Mouse (Mus musculus): ENCODE measurements around the gene Stk10. TPM values are rescaled to one million over a fixed set of nuclear protein-coding genes. Genes with fewer than 3 reads are reported as not detected.
A peak's percentile ranks its signal among the peaks of the same experiment; 100 is the strongest.
"Not testable (repeated sequence)": the region's sequence is repeated elsewhere in the genome, so short reads cannot be mapped to it uniquely, and the experiment has no call there.

The Stk10 gene
- total RNA-seq (2021) = 14.5 and 23.9 TPM in 2 replicates
- long read RNA-seq, experiment 1, partial matches to known transcripts = 0 of 3 reads
- long read RNA-seq, experiment 1, other reads (novel, unspliced or antisense) = 3 of 3 reads
- long read RNA-seq, experiment 2, partial matches to known transcripts = 0 of 2 reads
- long read RNA-seq, experiment 2, other reads (novel, unspliced or antisense) = 2 of 2 reads

DNA sequence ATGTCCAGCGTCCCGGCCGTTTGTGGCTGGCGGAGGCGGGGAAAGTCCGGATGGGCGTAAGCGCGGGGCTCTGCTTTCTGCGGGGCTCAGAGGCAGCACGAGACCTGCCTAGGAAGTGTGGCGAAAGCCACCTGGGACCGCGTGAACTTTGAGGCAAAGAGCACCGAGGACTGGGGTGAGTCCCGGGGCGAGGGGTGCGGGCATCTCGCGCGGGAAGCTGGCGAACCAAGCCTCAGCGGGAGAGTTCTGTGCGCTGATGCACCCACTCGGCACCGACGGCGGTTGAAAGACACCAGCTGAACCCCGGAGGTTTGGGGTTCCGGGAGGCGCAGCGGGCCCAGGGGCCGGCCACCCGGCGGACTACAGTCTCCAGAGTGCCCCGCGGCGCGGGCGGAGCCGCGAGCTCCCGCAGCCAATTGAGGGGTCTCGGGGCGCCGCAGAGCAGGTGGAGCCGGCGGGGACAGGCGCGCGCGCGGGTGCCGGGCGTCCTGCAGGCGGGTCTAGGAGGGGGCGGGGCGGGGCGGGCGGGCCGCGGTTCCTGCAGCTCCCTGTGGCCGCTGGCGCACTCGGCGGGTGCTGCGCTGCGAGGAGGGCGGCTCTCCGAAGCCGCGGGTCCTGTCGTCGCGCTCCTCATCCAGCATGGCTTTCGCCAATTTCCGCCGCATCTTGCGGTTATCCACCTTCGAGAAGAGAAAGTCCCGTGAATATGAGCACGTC is at the start of gene Stk10:
Gene Stk10, plus strand, starts transcription at position 541 of the 717 bp plus-strand sequence.
- peak; percentile 95 for DNase-seq

DNA sequence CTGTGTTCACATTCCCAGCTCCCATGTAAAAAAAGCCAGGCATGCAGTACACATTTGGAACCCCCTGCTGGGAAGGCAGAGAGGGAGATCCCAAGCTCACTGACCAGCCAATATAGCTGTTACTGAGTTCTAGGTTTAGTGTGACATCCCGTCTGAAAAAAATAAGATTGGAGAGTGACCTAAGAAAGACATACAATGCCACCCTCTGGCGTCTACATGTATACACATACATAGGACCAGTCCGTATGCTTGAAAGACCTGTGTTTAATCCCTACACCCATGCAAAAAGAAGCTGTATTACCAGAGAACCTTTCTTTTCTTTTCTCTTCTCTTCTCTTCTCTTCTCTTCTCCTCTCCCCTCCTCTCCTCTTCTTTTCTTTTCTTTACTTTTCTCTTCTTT is 47.8 kb upstream of the Stk10 start:
- no peak for DNase-seq

DNA sequence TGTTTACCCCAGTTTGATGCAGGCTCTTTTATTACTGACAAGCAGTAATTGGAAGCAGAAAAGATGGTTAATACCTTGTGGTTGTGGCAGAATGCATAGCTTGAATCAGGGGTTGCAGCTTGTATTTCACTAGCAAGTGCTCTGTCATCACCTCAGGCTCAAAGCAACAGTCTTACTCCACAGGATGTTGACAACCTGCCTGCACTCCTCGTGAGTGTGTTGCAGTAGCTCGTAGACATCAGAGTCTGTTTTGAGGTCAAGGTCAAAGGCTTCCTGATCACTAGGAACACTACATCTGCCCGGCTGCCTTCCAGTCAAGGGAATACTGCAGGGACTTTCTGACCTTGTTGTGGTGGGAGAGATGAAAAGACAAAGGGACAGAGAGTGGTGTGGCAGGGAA is 46.5 kb upstream of the Stk10 start:
- peak; percentile 22 for DNase-seq

DNA sequence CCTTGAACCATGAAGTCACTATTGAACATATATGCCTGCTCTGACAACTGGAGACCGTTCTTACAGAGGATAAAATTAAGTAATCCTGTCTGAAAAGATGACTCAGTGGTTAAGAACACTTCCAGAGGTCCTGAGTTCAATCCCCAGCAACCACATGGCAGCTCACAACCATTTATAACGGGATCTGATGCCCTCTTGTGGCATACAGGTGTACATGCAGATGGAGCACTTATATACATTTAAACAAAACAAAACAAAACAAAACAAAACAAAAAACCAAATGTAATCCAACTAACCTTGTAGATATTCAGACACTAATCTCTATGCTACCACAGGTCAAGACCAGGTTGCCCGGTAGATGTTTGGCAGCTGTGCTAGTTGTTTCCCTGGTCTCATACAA is 45.6 kb upstream of the Stk10 start:
- no peak for DNase-seq

DNA sequence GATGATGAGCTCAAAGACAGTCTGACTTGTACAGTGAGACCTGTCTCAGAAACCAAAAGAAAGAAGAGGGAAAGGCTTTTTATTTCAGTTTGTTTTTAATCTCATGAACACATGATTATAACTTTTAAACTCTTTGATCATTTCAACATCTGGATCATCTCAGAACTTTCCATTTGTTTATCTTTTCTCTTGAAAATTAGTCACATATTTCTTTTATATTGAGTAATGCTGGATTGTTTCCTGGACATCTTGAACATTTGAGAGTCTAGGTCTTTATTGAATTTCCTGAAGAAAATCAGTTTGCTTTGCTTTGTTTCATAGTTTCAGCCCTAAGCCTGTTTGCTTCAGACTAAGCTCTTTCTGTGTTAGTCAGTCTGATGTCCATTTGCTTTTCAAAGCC is 44.8 kb upstream of the Stk10 start:
- DNase-seq = no peak

DNA sequence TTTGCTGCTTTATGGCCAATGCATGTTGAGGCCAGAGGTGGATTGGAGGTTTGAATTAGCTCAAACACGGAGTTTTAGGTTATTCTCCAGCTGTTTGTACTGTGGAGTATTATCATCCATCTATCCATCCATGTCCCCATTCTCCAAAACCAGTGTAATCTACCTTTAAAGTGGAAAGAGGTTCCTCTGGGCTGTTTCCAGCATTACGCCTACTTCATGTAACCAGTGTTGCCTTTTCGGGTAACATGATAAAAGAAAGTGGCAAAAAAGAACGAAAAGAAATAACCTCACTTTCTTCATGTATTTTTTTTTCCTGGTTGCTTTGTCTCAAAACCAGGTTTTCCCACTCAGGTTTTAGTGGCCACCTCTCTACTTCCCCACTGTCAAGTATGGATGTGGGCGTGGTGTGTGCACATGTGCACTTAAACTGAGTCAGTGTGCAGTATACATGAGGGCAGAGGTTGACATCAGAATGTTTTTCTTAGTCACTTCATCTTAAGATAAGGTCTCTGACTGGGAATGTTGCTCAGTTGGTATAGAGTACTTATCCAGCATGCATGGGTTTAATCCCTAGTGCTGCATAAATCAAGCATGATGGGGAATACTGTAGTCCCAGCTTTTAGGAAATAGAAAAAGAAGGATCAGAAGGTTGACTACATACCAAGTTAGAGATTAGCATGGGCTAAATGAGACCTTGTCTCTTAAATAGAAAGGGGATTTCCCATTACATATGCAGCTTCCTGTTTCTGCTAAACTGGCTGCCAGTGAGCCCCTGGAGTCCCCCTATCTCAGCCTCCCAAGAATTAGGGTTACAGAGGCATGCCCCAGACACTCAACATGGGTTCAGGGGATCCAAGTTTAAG is 44.1 kb upstream of the Stk10 start:
- DNase-seq = no peak

DNA sequence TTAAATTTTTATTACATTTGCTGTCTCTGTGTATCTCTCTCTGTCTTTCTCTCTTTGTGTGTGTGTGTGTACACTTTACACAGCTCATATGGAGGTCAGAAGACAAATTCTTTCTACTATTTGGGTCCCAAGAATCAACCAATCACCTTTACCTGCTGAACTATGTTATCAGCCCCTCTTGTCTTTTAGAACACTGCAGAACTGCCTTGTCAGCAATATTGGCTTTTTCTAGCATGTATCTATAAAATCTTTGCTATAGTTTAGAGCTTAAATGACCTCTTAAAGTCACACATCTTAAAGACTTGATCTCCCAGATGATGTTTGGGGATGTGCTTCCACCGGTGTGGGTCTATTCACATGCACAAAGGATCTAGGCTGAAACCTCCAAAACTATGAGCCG is 42.0 kb upstream of the Stk10 start:
- DNase-seq = no peak

DNA sequence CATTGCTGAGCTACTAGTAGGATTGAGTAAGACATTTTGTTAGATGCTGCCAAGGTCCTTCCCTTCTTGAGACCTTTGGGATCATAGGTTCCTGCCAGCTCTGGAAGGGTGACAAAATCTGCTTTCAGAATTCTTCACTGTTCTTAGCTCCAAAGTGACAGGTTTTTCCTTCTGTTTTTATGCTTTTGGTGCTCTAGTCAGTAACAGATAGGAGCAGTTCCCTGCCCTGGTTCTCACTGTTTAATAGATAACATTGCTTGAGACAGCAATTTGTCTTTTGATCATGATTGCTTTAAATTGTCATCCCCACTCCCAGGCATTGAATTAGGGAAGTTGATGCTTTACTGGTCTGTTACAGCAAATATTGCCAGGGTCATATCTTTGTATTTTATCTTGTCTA is 39.8 kb upstream of the Stk10 start:
- DNase-seq = peak; percentile 45

DNA sequence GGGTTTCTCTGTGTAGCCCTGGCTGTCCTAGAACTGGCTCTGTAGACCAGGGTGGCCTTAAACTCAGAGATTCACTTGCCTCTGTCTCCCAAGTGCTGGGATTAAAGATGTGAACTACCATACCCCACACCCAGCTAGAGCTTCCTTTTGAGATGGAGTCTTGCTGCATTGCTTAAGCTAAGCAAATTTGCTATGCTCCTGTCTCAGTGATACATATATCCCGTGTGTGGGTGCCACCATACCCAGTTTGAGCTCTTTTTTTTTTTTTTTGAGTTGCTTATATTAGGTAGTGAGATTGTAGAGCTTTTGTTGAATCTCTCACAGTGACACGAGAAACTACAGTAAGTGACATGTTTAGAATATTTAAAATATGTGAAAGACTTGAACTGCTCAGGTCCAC is 37.8 kb upstream of the Stk10 start:
- DNase-seq = no peak

DNA sequence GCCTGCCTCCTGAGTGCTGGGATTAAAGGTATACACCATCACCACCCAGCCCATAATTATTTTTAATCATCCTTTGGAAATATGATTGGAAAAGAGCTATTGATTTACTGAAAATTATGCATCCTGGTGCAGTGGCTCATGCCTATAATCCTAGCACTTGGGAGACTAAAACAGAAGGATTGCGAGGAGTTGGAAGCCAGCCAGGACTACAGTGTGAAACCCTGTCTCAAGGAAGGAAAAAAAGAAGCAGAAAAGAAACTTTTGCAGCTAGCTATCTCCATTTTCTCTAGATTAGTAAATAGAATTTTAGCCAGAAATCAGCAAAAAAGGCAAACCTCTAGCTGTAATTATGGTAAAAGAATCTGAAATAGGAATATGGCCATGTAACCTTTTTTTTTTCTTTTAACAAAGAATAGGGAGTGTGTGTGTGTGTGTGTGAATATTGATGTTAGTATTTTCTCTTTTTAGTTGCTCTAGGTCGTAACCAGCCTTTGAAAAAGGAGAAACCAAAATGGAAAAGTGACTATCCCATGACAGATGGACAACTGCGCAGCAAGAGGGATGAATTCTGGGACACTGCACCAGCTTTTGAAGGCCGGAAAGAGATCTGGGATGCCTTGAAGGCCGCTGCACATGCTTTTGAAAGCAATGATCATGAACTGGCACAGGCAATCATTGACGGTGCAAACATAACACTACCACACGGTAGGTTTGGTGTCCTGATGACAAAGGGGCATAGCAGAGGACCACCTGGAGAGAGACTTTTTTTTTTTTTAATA is 34.2 kb upstream of the Stk10 start:
- peak; percentile 46 for DNase-seq

DNA sequence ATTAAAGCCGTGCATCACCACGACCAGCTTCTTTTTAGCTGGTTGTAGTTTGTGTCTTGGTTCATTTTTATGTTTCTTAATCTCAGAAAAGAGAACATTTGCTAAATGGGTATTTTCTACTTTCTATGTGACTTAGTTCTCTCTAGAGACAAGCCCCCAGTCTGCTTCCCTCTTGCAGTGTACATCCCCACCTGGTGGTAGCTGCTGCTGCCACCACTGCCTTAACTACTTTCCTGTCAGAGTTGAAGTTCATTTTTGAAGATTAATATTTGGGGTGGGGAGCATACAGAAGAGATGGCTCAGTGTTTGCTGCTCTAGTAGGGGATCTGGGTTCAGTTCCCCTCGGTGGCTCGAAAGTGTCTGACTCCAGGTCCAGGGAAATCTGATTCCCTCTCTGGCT is 33.2 kb upstream of the Stk10 start:
- DNase-seq = no peak

DNA sequence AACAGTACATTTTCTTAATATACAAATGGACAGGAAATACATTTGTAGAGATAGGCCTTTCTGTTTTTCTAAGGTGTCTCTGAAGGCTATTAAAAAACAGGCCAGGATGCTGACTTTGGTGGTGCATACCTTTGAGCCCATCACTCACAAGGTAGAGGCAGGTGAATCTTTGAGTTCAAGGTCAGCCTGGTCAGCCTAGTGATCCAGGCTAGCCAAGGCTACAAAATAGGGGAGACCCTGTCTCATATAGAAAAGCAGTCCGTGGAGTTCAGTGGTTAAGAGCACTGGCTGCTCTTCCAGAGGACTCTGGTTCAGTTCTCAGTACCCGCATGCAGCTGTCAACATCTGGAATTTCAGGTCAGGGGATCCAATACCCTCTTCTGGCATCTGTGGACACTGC is 29.4 kb upstream of the Stk10 start:
- DNase-seq = no peak

DNA sequence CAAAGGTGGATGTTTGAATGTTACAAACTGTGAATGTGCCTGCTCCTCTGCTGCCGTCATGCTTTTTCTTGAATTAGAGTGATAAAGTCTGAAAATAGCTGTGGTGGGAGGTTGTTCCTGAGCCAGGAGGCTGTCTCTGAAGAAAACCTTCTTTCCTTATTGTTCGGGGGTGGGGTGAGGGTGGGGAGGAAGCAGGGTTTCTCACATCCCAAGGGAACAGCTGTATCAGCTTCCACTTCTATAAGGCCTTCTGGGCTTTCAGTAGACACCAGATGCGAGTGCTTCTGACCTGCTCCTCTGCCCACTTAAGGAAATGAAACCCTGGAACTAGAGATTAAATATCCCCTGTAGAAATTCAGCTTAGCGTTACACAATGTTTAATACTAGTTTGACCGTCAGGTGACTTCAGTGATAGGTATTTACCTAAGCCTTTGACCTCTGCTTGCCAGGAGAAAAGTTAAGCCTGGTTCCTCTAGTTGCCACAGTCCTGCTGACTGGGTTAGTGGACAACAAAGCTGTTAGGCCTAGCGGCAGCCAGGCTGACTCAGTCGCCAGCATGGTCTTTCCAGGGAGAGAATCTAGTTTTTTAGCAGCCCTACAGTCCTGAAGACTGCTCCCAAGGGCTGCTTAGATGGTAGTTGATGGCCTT is 27.9 kb upstream of the Stk10 start:
- DNase-seq = no peak

DNA sequence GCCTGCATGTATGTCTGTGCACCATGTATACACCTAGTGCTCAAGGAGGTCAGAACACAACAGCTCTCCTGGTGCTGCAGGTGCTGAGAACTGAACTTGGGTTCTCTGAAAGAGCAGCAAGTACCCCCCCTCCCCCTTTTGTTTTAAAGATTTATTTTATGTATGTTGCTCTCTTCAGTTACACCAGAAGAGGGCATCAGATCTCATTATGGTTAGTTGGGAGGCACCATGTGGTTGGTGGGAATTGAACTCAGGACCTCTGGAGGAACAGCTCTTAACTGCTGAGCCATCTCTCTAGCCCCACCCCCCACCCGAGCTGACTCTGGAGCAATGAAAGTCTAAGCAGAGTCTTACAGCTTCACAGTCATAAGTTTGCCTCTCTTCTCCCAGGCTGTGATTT is 22.2 kb upstream of the Stk10 start:
- no peak for DNase-seq

DNA sequence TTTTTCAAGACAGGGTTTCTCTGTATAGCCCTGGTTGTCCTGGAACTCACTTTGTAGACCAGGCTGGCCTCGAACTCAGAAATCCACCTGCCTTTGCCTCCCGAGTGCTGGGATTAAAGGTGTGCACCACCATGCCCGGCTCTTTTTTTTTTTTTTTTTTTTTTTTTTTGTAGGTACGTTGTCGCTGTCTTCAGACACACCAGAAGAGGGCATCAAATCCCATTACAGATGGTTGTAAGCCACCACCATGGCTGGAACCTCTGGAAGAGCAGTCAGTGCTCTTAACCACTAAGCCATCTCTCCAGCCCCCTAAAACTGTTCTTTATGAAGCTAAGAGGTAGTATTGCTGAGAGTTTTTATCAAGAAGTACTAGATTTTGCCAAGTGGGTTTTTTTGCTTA is 18.3 kb upstream of the Stk10 start:
- not testable (repeated sequence) for DNase-seq

DNA sequence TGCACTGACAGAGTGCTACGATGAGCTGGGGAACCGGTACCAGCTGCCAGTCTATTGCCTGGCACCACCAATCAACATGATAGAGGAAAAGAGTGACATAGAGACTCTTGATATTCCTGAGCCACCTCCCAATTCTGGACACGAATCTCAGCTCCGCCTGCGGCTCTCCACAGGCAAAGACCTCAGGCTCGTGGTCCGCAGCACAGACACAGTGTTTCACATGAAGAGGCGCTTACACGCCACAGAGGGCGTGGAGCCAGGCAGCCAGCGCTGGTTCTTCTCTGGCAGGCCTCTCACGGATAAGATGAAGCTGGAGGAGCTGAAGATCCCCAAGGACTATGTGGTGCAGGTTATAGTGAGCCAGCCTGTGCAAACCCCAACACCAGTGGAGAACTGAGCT is 17.0 kb upstream of the Stk10 start:
- no peak for DNase-seq

DNA sequence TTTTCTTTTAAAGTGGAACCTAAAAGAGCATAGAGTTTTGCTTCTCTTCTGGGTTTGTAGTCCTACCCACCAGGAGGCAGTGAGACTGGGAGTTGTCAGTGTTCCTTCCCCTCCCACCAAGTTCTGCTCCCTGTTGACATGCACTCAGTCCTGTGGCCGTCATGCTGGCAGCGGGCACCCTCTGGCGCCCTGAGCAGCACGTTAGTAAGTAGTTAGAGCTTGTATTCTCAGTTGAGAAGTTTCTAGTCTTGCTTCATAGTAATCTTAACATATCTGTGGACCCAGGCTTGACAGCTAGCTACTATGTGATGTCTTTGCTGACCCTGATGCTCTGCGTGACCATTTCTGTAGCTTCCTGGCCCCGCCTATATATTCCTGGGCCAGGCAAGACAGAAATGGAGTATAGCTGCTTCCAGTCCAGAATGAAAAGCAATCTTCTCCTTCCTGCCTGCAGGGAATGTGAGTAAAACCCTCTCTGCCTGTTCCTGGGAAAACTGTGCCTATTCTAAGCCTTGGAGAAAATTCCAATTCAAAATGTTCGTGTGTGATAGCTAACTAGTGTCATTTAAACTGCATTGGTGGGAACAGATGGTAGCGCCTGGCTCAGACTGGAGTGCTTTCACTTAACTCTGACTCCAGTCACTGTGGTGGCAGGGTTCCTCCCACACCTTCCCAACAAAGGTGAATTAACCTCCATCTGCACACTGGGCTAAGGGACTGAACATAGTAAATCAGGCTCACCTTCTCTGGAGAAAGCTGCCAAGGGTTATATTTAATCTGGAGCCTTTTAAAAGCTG is 16.0 kb upstream of the Stk10 start:
- DNase-seq = no peak

DNA sequence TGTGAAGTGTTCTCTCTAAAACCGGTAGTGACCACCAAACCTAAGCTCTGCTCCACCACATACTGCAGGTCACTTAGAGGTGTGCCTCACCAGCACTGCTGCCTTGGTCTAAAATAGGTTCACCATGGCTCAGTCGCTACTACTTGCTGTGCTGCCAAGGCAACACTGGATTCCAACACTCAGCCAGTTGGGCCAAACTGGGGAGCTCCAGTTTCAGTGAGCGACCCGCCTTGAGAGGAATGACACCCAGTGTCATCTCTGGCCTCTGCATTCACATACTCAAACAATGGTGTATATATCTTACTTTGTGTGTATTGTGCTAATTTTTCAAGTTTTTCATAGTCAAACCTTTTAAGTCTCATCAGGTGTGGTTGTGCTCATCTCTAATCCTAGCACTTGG is 14.3 kb upstream of the Stk10 start:
- no peak for DNase-seq

DNA sequence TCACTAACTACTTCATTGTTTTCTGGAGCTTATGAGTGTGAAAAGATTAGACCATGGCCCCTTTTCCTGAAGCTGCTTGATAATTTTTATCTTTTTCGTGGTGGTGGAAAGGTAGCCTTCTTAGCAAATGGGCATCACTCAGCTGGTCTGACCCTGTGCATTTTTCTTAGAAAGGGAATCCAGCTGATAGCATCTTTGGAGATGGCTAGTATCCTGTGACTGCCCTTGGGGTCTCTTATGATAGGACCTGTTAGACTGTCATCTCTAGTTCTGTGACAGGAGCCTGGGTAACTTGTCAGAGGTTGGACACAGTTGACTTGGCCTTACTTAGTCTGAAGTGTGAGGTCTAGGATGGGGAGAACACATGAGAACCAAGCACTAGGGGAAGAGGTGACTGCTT is 13.8 kb upstream of the Stk10 start:
- DNase-seq = no peak

DNA sequence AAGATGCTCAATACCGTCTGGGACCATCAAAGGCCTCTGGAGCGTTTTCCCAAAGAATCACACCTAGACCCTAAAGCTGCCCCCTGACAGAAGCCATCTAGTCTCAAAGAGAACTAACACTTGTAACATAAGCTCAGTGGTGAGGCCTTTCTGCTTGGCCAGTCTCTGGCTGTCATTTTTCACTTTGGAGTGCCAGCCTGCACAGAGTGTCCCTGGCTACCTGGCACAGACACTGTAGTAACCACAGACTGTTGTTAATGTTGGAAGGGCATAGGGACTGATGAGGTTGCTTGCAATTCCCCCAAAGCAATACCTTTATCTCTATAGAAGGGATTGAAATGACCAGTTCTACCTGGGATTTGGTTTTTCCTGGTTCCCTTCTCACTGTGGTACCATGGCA is 11.9 kb upstream of the Stk10 start:
- no peak for DNase-seq

Measured in adrenal gland, postnatal 14 days (tissue).